Mouse (Mus musculus) limb, embryonic 11.5 days (tissue): ENCODE measurements around the gene Gm20696. TPM values are rescaled to one million over a fixed set of nuclear protein-coding genes. Genes with fewer than 3 reads are reported as not detected.
A peak's percentile ranks its signal among the peaks of the same experiment; 100 is the strongest.

Source experiments
- ATAC-seq: fragments of 200-750 bp; cut with Nextera tagmentation; 2 replicates; pipeline ENCODE4 v1.8.0; 2017; ENCODE audit warnings: low read depth; ENCODE audit not compliant: insufficient number of reproducible peaks, low FRiP score, low TSS enrichment
- DNase-seq: peaks from one replicate; pipeline ENCODE4 v3.0.0-alpha.2; 2015; ENCODE audit warnings: low spot score
- H3K27ac ChIP-seq: fragments of 300-500 bp; sonication (generic); replicated peaks from 2 replicates; pipeline ENCODE4 v1.5.1; 2014; ENCODE audit warnings: low read depth, mild to moderate bottlenecking, low read length
- H3K27me3 ChIP-seq: fragments of 300-500 bp; sonication (generic); 2 replicates; pipeline ENCODE4 v1.6.1; 2014; ENCODE audit warnings: mild to moderate bottlenecking, low read length, mixed read lengths; ENCODE audit not compliant: control insufficient read depth, insufficient read depth
- H3K36me3 ChIP-seq: fragments of 300-500 bp; sonication (generic); 2 replicates; pipeline ENCODE4 v1.6.1; 2014; ENCODE audit warnings: mild to moderate bottlenecking, low read length, moderate library complexity, mixed read lengths; ENCODE audit not compliant: control insufficient read depth, insufficient read depth
- H3K4me1 ChIP-seq: fragments of 300-500 bp; sonication (generic); 2 replicates; pipeline ENCODE4 v1.6.1; 2014; ENCODE audit warnings: low read length, mixed read lengths; ENCODE audit not compliant: control insufficient read depth, insufficient read depth
- H3K4me2 ChIP-seq: fragments of 300-500 bp; sonication (generic); 2 replicates; pipeline ENCODE4 v1.6.1; 2014; ENCODE audit warnings: low read depth, mild to moderate bottlenecking, moderate library complexity; ENCODE audit not compliant: severe bottlenecking
- H3K4me3 ChIP-seq: fragments of 300-500 bp; sonication (generic); 2 replicates; pipeline ENCODE4 v1.5.1; 2014; ENCODE audit warnings: low read depth, low read length
- H3K9ac ChIP-seq: fragments of 300-500 bp; sonication (generic); 2 replicates; pipeline ENCODE4 v1.6.1; 2014; ENCODE audit warnings: mild to moderate bottlenecking, low read length
- H3K9me3 ChIP-seq: fragments of 300-500 bp; sonication (generic); 2 replicates; pipeline ENCODE4 v1.6.1; 2016; ENCODE audit warnings: low read length; ENCODE audit not compliant: control insufficient read depth
- WGBS: fragments of 180-500 bp; shearing (Covaris S2); extraction: QIAGEN DNeasy Blood & Tissue Kit; methylation state at CpG from one replicate; pipeline ENCODE4 v1.1.7; 2014; 5-methylcytosine and 5-hydroxymethylcytosine counted together
- polyA plus RNA-seq: library from polyadenylated mRNA; unstranded; fragments of >200 nt; fragmentation: Nextera tagmentation; extraction: Ambion mirVana; gene quantifications from 2 replicates; pipeline ENCODE4 v1.2.1, GENCODE M21; 2014

Gm20696 gene
- polyA plus RNA-seq, 1 experiment from 2014 or later = 4.0 TPM

- 0 out of 2 replicates have a peak overlapping the region, but pooled peaks have one; percentile 2 for H3K9ac ChIP-seq
- H3K9me3 ChIP-seq = no peaks in the 10 kb centered on the region
- WGBS = 55% methylated on average over 10 of the region's 10 CpGs
- ATAC-seq (no peak), DNase-seq (no peak)
- H3K36me3 ChIP-seq = no peaks in the 10 kb centered on the region
- no peaks in the 10 kb centered on the region for H3K27me3 ChIP-seq
- no peak overlapping the region for H3K4me2 ChIP-seq
- H3K27ac ChIP-seq = no peak overlapping the region
- no peak overlapping the region for H3K4me3 ChIP-seq
- peaks cover 40% of the 10 kb centered on the region for H3K4me1 ChIP-seq
These were observed 51.3 kb downstream of the Gm20696 start for GRCm38 (mm10) chr6:99615272-99615751.

- H3K9ac ChIP-seq = no peak overlapping the region
- no peak overlapping the region for H3K4me2 ChIP-seq
- H3K4me1 ChIP-seq = peaks cover 39% of the 10 kb centered on the region
- ATAC-seq = no peak
- H3K9me3 ChIP-seq = no peaks in the 10 kb centered on the region
- 50% methylated on average over 17 of the region's 17 CpGs for WGBS
- no peaks in the 10 kb centered on the region for H3K27me3 ChIP-seq
- no peaks in the 10 kb centered on the region for H3K36me3 ChIP-seq
- H3K4me3 ChIP-seq = no peak overlapping the region
- no peak overlapping the region for H3K27ac ChIP-seq
- DNase-seq = no peak
These were observed 51.9 kb downstream of the Gm20696 start for GRCm38 (mm10) chr6:99614566-99615271.

DNA sequence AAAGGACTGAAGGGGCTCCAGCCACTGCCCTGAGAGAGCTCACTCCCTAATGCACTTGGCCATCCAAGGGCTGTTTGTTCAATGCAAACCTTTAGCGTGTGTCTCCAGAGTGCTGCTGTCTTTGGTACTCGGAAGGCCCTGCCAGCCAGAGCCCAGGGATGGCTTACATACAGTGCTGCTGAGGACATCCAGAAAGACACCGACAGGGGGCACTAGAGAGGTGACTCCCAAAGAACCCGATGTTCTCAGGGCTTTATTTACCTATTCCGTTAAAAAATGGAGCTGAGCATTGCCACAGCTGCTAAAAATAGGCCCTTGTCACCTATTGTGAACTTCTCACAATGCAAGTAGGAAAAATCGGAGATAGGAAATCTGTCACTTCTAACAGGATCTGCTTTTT, 54.7 kb downstream of the Gm20696 start:
- ATAC-seq (no peak), DNase-seq (peak; percentile 47)
- Histone ChIP-seq H3K9me3 (no peaks in the 10 kb centered on the region), H3K4me1 (peaks cover 33% of the 10 kb centered on the region), H3K36me3 (no peaks in the 10 kb centered on the region), H3K9ac (no peak overlapping the region), H3K27ac (no peak overlapping the region), H3K27me3 (no peaks in the 10 kb centered on the region), H3K4me3 (no peak overlapping the region), H3K4me2 (no peak overlapping the region)
- 74% methylated on average over 6 of the region's 6 CpGs for WGBS

- H3K4me2 ChIP-seq = peak overlapping the region; percentile 28
- no peak overlapping the region for H3K4me3 ChIP-seq
- peak; percentile 49 for ATAC-seq
- peak overlapping the region; percentile 26; the same call in 1 of the 2 replicates for H3K27ac ChIP-seq
- DNase-seq = peak; percentile 60
- H3K9me3 ChIP-seq = no peaks in the 10 kb centered on the region
- no peaks in the 10 kb centered on the region for H3K27me3 ChIP-seq
- 31% methylated on average over 14 of the region's 14 CpGs for WGBS
- no peaks in the 10 kb centered on the region for H3K36me3 ChIP-seq
- no peak overlapping the region for H3K9ac ChIP-seq
- peaks cover 26% of the 10 kb centered on the region for H3K4me1 ChIP-seq
These were observed 55.9 kb downstream of the Gm20696 start for GRCm38 (mm10) chr6:99610454-99611427.

DNA sequence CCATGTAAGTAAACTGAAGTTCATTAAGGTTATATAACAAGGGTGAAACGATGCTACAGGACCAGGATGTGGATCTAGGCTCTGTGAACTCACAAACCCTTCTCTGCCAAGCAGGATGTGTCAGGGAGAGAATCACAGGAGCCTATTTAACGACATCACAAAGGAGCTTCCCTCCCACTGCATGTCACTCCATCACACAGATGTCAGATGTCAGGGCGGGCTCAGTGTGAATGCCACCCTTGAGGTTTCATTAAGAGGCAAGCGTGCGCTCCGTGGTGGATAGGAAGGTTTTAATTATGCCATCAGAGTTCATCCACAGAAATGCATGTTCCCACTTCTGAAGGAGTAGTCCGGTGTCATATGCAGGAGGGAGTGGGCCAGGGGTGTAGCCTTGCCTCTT, 60.5 kb downstream of the Gm20696 start:
- 67% methylated on average over 7 of the region's 7 CpGs for WGBS
- H3K4me3 ChIP-seq = no peak overlapping the region

DNA sequence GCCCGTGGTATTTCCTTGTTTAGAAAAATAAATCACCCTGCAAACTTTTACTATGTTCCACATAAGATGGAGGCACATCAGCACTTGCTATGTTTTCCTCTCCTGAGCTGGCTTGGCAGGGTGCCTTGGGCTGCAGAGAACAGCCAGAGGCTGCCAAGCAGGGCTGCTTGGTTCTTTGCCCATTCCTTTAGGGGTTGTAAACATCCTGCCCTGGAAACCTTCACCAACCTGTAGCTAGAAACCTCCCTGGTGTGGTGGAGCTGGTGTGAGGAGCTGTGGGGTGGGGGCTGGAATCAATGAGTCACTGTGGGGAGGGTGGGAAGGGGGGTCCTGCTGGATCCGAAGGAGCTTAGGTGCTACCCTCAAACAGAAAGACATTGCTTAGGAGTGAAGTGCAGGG, 61.8 kb downstream of the Gm20696 start:
- no peaks in the 10 kb centered on the region for H3K36me3 ChIP-seq
- DNase-seq (no peak), ATAC-seq (no peak)
- no peaks in the 10 kb centered on the region for H3K9me3 ChIP-seq
- H3K27me3 ChIP-seq = no peaks in the 10 kb centered on the region
- H3K4me3 ChIP-seq = no peak overlapping the region
- no peak overlapping the region for H3K27ac ChIP-seq
- no peak overlapping the region for H3K9ac ChIP-seq
- H3K4me2 ChIP-seq = no peak overlapping the region
- peaks cover 5% of the 10 kb centered on the region; the same call in 1 of the 2 replicates for H3K4me1 ChIP-seq
- WGBS = 71% methylated on average over 2 of the region's 2 CpGs

More for the DNA sequence above, 60.5 kb downstream of the Gm20696 start:
- no peaks in the 10 kb centered on the region for H3K9me3 ChIP-seq
- no peak for DNase-seq
- no peak overlapping the region for H3K27ac ChIP-seq
- no peaks in the 10 kb centered on the region for H3K36me3 ChIP-seq
- H3K27me3 ChIP-seq = no peaks in the 10 kb centered on the region
- peaks cover 12% of the 10 kb centered on the region for H3K4me1 ChIP-seq
- H3K9ac ChIP-seq = no peak overlapping the region
- no peak for ATAC-seq
- no peak overlapping the region for H3K4me2 ChIP-seq

DNA sequence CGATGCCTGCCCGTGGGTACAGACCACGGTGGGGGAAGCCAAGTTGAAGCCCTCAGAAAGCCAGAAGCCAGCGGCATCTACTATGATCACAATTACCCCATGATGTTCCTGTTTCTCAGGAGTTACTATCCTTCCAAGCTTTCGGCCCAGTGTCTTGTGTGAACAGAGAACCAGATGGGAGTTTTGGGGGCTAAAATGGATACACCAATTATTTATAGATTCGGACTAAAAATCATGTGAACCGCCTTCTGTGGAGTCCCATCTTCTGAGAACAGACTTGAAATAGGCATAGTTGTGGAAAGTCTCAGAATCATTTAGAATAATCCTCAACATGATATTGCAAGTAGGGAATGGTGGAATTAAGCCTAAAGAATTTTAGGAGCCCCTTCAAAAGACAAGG, 64.2 kb downstream of the Gm20696 start:
- no peak overlapping the region for H3K27ac ChIP-seq
- H3K4me3 ChIP-seq = no peak overlapping the region
- no peak overlapping the region for H3K4me2 ChIP-seq
- H3K27me3 ChIP-seq = no peaks in the 10 kb centered on the region
- H3K9ac ChIP-seq = no peak overlapping the region
- ATAC-seq (no peak), DNase-seq (no peak)
- 88% methylated on average over 7 of the region's 7 CpGs for WGBS
- 0 out of 2 replicates have a peak, but pooled peaks cover 3% of the 10 kb centered on the region for H3K4me1 ChIP-seq
- no peaks in the 10 kb centered on the region for H3K36me3 ChIP-seq
- no peaks in the 10 kb centered on the region for H3K9me3 ChIP-seq

- Histone ChIP-seq H3K9ac (no peak overlapping the region), H3K4me2 (no peak overlapping the region), H3K27ac (no peak overlapping the region), H3K27me3 (no peaks in the 10 kb centered on the region), H3K4me3 (no peak overlapping the region), H3K36me3 (no peaks in the 10 kb centered on the region), H3K9me3 (no peaks in the 10 kb centered on the region), H3K4me1 (0 out of 2 replicates have a peak, but pooled peaks cover 3% of the 10 kb centered on the region)
- 74% methylated on average over 8 of the region's 8 CpGs for WGBS
- DNase-seq (no peak), ATAC-seq (no peak)
These were observed 65.7 kb downstream of the Gm20696 start for GRCm38 (mm10) chr6:99600886-99601285.
